Mouse (Mus musculus) skeletal muscle tissue, adult 2 months (tissue): ENCODE results near the gene Ddr1.
A peak's percentile ranks its signal among the peaks of the same experiment; 100 is the strongest.

Experiments
- DNase-seq: peaks from one replicate; pipeline ENCODE4 v3.0.0-alpha.2; 2012; ENCODE audit warnings: low read depth, low spot score

Gene Ddr1

DNA sequence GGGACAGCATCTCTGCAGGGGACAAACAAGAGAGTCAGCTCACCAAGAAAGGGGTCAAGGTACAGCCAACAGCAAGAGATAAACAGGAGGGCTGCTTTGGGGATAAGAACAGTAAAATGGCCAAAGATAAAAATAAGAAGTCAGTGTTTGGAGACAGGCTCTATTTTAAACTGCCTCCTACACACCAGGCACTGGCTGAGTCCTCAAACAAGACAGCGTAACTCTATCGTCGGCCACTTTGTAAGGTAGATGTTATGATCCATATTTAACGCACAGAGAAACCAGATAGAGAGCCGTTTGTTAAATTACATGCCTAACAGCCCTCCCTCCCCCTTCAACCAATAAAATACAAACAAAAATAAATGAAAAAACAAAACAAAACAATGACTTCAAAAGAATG, 10.5 kb downstream of the Ddr1 start:
- DNase-seq = no peak

DNA sequence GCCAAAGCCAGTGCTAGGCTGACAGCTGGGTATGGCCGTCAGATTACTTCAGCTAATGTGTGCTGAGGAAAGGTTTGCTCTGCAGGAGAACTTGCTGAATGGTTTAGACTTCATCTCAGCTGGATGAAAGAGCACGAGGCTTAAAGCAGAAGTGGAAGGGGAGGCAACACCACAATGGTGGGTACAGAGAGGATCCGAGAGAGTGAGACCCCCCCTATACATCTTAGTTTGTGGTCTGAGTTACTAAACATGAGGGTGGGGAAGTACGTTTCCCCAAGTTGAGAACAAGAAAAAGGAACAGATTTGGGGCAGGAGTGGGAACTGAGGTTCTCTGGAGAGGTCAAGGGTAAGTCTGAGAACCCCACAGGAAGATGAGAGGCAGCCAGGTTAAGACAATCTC, 12.1 kb downstream of the Ddr1 start:
- no peak for DNase-seq

GRCm38 (mm10) chr17:35691811-35692210, 12.6 kb downstream of the Ddr1 start:
- no peak for DNase-seq

DNA sequence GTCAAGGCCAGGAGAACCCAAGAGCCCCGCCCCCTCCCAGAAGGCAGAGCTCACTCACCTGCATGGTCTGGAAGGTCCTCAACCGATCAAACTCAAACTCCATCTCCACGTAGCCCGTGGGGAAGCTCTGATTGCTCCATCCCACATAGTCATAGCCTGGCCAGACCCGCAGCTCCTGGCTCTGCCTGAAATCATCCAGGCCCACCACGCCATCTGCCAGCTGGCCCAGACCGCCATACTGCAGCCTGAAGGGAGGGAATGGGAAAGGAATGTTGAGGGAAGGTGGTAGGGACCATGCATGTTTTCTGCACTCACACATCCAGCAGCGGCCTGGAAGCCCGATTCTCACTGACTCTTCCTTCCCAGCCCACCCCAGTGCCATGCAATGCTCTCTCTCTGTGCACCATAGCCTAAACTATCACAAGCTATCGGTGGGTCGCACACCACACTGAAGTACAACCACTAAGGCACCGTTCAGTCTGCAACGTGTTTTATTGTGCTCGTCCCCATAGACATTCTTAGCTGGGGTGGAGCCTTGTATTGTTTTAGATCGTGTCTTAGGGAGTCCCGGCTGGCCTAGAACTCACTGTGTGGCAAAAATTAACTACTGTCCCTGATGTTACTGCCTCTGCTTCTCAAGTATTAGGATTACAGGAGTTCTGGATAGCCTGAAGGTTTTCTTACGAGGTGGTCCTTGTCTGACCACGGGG, 14.3 kb downstream of the Ddr1 start:
- no peak for DNase-seq

GRCm38 (mm10) chr17:35688347-35689175, 15.9 kb downstream of the Ddr1 start:
- DNase-seq = no peak

DNA sequence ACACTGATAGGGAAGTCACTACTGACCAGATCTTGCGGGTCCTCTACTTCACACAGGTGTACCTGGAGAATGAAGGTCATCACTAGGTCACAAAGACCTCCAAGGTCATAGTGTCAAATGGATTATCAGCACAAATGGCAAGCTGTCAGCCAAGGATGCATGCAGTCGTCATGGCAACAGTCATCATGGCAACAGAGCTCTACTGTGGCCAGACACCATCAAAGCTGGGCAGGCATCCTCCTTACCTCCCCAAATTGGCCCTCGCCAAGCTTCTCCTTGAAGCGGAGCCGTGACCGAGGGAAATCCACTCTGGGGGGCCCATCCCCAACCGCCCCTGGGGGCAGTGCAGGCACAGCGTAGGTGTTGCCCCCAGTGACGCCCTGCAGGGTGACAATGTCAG, 19.4 kb downstream of the Ddr1 start:
- no peak for DNase-seq

- DNase-seq = no peak
These were observed 22.4 kb downstream of the Ddr1 start for GRCm38 (mm10) chr17:35681986-35682385.

DNA sequence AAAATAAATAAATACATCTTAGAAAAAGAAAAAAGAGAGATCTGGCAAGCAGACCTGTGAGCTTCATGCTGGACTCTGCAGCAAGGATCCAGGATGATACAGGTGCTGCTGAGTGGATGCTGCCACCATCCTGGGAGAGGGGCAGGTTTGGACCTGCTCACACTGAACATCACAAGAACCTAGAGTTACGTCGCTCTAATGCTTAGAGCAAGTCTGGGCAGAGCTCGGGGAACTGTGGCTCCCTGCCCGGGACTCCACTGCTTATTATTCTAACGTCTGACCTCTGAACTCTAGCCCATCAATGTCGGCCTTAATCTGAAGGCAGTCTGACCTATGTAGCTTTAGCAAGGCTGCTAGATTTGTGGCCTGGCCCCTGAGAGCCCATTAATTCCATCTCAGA, 23.8 kb downstream of the Ddr1 start:
- DNase-seq = no peak

- peak; percentile 92 for DNase-seq
These were observed 30.9 kb downstream of the Ddr1 start, which contains the start of gene Gtf2h4 for GRCm38 (mm10) chr17:35673416-35674035. Gtf2h4 (minus strand) TSS chr17:35673739.

DNA sequence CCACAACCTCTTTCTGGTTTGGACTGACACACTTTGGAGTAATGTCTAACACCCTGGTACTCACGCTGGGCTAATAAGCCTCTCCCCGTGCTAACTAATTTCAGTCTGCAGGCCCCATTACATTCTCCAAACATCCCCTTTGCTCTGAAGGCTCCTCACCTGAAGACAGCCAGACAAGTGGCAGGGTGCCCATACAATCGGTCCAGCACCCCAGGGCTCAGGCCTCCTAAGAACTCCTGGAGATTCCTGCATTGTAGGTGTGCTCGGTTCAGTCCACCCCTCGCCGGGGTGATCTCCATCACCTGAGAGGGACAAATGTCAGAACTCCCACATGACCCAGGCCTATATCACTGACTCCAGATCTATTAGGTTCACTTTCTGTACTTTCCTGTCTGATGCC, 31.9 kb downstream of the Ddr1 start:
- no peak for DNase-seq

- no peak for DNase-seq
These were observed 32.6 kb downstream of the Ddr1 start for GRCm38 (mm10) chr17:35671846-35672245.

GRCm38 (mm10) chr17:35669731-35670130, 34.7 kb downstream of the Ddr1 start:
- no peak for DNase-seq

GRCm38 (mm10) chr17:35667334-35668065, 36.9 kb downstream of the Ddr1 start, which contains the start of gene Vars2:
Vars2 (minus strand) TSS chr17:35667592.
- DNase-seq = peak; percentile 94

GRCm38 (mm10) chr17:35666851-35667256, 37.6 kb downstream of the Ddr1 start:
- DNase-seq = no peak

GRCm38 (mm10) chr17:35665957-35666515, 38.4 kb downstream of the Ddr1 start:
- no peak for DNase-seq

DNA sequence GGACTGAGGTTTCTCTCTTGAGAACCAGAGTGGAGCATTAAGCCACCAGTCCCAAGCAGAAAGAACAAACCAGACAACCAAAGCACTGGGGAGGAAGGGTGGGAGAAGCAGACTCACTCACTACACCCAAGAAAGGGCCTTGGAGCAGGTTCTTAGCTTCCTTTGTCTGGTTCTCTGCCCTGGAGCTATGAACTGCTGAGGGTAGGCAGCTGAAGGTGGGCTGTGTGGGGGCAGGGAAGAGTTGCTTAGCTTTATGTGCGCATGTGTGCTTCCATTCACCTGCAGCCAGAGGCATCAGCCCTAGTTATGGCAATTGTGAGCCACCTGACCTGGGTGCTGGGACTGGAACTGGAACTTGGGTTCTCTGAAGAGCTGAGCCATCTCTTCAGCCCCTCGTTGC, 51.3 kb downstream of the Ddr1 start:
- DNase-seq = no peak

- no peak for DNase-seq
These were observed 55.0 kb downstream of the Ddr1 start for GRCm38 (mm10) chr17:35649429-35649828.

DNA sequence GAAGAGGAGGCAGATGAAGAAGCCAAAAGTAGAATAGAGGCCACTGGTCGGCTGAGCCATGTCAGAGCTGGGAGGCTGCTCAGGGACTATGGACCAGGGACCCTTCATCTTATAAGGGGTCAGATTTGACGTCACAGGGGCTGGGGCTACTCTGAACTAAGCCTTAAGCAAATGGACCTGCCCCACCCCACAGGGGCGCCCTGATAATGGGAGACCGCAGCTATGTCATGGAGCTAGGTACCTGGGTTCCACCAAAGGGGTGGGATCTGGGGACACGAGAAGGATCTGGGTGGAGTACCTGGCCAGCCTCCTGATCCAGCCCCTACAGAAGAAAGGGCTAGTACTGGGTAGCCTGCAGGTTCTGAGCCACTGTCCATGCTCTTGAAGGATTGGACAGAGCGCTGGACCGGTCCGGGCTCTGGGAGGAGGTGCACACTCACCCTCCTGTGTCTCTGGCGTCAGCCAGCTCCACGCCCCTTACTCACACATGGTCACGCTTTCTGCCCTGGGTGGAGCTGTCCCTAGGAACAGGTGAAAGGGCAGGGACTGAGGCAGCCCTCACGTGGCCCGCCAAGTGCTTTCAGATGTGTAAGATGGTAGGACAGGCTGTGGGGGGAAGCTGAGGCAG, 60.7 kb downstream of the Ddr1 start, which contains the start of gene Mucl3:
TSS of gene Mucl3 (minus strand) at position 87 of the 628 bp plus-strand sequence.
- no peak for DNase-seq

DNA sequence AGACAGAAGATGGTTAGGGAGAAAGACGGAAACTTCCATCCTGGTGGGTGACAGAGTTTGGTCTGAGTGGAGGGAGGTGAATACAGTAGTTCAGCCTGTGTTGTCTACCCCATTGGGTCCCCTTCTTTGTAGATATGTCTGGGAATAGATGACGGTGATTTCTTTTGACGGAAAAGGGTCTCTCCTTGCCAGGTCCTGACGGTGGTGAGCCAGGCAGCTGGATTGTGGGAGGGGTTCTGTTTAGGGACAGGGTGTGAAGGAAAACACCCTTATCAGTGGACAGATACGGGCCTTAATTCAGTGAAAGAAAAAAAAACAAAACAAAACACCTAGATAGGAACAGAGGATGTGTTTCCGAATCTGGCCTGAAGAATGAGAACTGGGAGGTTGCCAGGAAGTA, 65.1 kb downstream of the Ddr1 start:
- no peak for DNase-seq

GRCm38 (mm10) chr17:35638475-35639190, 65.8 kb downstream of the Ddr1 start:
- peak; percentile 66 for DNase-seq
